Mouse (Mus musculus) neural tube, embryonic 12.5 days (tissue): ENCODE measurements around the gene Aifm1. TPM values are rescaled to one million over a fixed set of nuclear protein-coding genes. Genes with fewer than 3 reads are reported as not detected.

ENCODE experiments used
- ATAC-seq: fragments of 200-750 bp; cut with Nextera tagmentation; 2 replicates; pipeline ENCODE4 v1.8.0; 2017; ENCODE audit warnings: low read depth, mild to moderate bottlenecking, moderate TSS enrichment, moderate library complexity; ENCODE audit not compliant: low FRiP score
- H3K27ac ChIP-seq: fragments of 300-500 bp; sonication (generic); 2 replicates; pipeline ENCODE4 v1.5.1; 2016
- H3K27me3 ChIP-seq: fragments of 300-500 bp; sonication (generic); replicated peaks from 2 replicates; pipeline ENCODE4 v1.6.1; 2016; ENCODE audit warnings: mild to moderate bottlenecking
- H3K36me3 ChIP-seq: fragments of 300-500 bp; sonication (generic); 2 replicates; pipeline ENCODE4 v1.6.1; 2016; ENCODE audit warnings: mild to moderate bottlenecking
- H3K4me1 ChIP-seq: fragments of 300-500 bp; sonication (generic); 2 replicates; pipeline ENCODE4 v1.6.1; 2016
- H3K4me2 ChIP-seq: fragments of 300-500 bp; sonication (generic); replicated peaks from 2 replicates; pipeline ENCODE4 v1.6.1; 2016; ENCODE audit warnings: mild to moderate bottlenecking
- H3K4me3 ChIP-seq: fragments of 300-500 bp; sonication (generic); 2 replicates; pipeline ENCODE4 v1.5.1; 2016
- H3K9ac ChIP-seq: fragments of 300-500 bp; sonication (generic); 2 replicates; pipeline ENCODE4 v1.6.1; 2016; ENCODE audit warnings: mild to moderate bottlenecking
- H3K9me3 ChIP-seq: fragments of 300-500 bp; sonication (generic); 2 replicates; pipeline ENCODE4 v1.6.1; 2016; ENCODE audit warnings: mild to moderate bottlenecking
- WGBS: fragments of 180-500 bp; shearing (Covaris S2); methylation state at CpG from one replicate; pipeline ENCODE4 v1.1.7; 2016; 5-methylcytosine and 5-hydroxymethylcytosine counted together
- polyA plus RNA-seq: library from polyadenylated mRNA; unstranded; fragments of >200 nt; fragmentation: Nextera tagmentation; extraction: Ambion mirVana; gene quantifications from 2 replicates; pipeline ENCODE4 v1.2.1, GENCODE M21; 2016

The Aifm1 gene
- polyA plus RNA-seq, 1 experiment from 2014 or later, result 58.8 TPM

DNA sequence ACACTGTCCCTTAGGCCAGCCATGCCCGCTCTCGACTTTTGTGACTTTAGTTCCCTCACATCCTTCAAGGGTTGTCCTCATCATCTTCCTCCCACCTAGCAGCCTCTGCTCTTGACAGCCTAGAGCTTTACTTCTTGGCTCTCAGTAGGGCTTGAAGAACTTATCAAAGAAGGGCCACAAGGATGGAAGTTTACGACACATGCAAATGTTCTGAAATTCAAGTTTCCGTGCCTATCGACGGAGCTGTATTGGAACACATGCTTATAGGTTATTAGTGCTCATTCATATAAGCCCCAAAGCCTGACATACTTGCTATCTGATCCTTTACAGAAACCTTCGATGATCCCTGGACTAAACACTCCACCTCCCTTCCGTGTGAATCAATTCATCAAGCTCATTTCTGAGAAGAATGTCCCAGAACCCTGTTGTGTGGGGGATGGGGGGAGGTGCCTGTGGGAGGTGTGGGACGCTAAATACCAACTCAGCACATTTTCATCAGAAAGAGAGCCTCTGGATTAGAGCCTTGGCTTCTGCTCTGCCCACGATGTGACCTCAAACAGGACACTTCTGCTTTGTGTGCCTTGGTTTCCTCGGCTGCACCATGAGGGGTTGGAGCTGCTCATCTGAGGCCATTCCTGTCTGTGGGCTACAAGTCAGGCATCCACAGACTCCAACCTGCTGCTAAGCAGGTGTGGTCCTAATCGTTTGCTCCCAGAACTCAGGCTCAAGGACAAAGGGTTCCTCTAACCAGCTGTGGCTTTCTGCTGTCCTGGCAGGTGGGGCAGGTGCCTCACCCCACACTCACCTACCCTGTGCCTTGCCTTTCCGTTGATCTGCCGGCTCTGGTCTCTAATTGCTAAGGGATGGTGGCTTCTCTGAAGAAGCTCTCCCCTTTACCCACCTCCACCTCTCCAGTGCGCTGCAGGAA is 80.5 kb downstream of the Aifm1 start:
- Histone ChIP-seq H3K27me3 (no peaks in the 10 kb centered on the region), H3K9ac (no peak overlapping the region), H3K4me3 (no peak overlapping the region), H3K4me2 (no peak overlapping the region), H3K36me3 (no peaks in the 10 kb centered on the region), H3K27ac (no peak overlapping the region), H3K9me3 (no peaks in the 10 kb centered on the region), H3K4me1 (no peaks in the 10 kb centered on the region)
- 69% methylated on average over 15 of the region's 15 CpGs for WGBS
- ATAC-seq, result no peak

DNA sequence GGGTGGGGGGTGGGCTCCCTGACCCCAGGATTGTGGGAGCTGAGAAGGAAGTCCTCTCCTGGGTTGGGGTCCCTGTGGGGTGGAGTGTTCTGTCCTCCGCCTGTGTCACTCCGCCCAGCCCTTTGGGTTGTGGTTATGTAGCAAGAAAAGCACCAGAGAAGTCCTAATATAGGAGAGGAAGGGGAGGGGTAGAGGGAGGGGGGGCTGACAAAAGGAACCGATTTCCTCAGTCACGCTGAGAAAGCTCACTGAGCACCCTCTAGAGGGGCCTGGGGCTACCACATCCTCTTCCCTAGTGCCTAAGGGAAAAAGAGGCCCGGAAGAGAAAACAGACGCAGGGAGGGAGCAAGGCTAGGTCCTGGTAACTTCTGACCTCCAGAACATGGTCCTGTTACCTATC is 83.8 kb downstream of the Aifm1 start:
- H3K4me3 ChIP-seq, result no peak overlapping the region
- WGBS, result 37% methylated on average over 6 of the region's 6 CpGs
- no peak overlapping the region for H3K27ac ChIP-seq
- ATAC-seq, result no peak
- H3K4me1 ChIP-seq, result no peaks in the 10 kb centered on the region
- no peaks in the 10 kb centered on the region for H3K36me3 ChIP-seq
- H3K9ac ChIP-seq, result no peak overlapping the region
- H3K4me2 ChIP-seq, result no peak overlapping the region
- no peaks in the 10 kb centered on the region for H3K27me3 ChIP-seq
- no peaks in the 10 kb centered on the region for H3K9me3 ChIP-seq

DNA sequence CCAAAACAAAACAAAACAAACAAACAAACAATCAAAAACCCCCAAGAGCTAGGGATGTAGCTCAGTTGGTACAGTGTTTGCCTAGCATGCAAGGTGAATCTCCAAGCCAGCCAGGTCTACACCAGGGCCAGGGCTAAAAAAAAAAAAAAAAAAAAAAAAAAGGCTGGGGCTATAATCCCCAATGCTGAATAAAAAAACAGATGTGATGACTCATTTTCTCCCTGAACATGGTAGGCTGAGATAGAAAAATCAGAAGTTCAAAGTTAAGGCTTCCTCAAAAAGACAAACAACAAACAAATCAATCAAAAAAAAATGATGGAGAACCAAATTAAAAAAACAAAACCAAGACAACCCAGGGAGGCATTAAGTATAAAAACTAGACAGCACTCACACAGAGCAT is 84.3 kb downstream of the Aifm1 start:
- H3K4me2 ChIP-seq, result no peak overlapping the region
- ATAC-seq, result no peak
- no peak overlapping the region for H3K27ac ChIP-seq
- no peak overlapping the region for H3K4me3 ChIP-seq
- no peaks in the 10 kb centered on the region for H3K27me3 ChIP-seq
- no peaks in the 10 kb centered on the region for H3K36me3 ChIP-seq
- H3K9ac ChIP-seq, result no peak overlapping the region
- no peaks in the 10 kb centered on the region for H3K9me3 ChIP-seq
- H3K4me1 ChIP-seq, result no peaks in the 10 kb centered on the region

DNA sequence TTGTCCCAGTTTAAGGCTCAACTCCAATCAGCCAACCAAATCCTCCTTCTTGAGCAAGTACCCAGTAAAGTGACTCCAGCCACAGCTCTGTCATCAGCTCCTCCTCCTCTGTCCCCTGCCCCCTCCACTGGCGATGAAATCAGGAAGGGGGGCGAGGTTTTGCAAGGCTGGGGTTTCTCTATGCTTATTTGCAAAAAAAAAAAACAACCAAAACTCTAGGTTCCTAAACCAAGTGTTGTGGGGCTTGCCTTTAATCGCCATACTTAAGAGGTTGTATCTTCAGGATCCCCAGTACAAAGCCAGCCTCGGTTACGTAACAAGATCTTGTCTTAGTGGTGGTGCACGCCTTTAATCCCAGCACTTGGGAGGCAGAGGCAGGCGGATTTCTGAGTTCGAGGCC is 84.7 kb downstream of the Aifm1 start:
- no peak for ATAC-seq
- Histone ChIP-seq H3K4me1 (no peaks in the 10 kb centered on the region), H3K4me3 (no peak overlapping the region), H3K27me3 (no peaks in the 10 kb centered on the region), H3K4me2 (no peak overlapping the region), H3K9ac (no peak overlapping the region), H3K36me3 (no peaks in the 10 kb centered on the region), H3K27ac (no peak overlapping the region), H3K9me3 (no peaks in the 10 kb centered on the region)
- WGBS, result 85% methylated on average over 8 of the region's 8 CpGs

DNA sequence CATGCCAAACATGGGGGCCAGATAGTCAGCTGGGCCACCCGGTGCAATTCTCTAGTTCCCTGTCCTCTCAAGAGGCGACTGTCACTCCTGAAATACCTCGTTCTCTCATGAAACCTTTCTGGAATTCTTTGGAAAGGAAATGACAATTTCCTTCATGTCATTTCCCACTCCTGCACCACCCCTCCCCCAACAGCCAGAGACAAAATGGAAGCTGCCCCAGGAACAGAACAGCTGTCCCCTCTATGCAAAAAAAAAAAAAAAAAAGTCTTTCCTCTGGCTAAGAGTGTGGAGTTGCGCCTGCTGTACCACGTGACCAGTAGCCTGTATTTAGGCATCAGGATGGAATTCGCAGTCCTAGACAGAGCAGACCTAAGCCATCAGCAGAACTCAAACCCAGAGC is 85.1 kb downstream of the Aifm1 start:
- H3K4me2 ChIP-seq, result no peak overlapping the region
- ATAC-seq, result no peak
- WGBS, result 79% methylated on average over 6 of the region's 6 CpGs
- no peak overlapping the region for H3K9ac ChIP-seq
- H3K27me3 ChIP-seq, result no peaks in the 10 kb centered on the region
- no peak overlapping the region for H3K4me3 ChIP-seq
- H3K9me3 ChIP-seq, result no peaks in the 10 kb centered on the region
- H3K36me3 ChIP-seq, result no peaks in the 10 kb centered on the region
- H3K27ac ChIP-seq, result no peak overlapping the region
- H3K4me1 ChIP-seq, result no peaks in the 10 kb centered on the region

DNA sequence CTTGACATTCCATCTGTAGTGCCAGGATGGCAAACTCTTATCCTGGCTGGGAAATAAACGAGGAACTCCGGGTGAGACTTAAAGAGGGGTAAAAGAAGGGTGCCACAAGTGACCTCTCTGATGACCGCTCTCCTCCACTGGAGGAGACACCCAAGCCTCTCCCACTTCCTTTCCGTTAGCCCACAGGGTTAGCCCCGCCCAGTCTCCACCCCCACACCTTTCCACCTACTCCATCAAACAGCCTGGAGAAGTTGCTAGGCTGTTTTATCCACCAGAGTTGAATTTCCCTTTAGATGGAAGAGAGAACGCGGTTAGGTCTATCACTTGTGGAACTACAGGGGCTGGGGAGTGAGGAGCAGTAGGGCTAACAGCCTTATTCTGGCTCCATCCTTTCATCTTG is 88.1 kb downstream of the Aifm1 start:
- no peak for ATAC-seq
- Histone ChIP-seq H3K9me3 (no peaks in the 10 kb centered on the region), H3K4me1 (no peaks in the 10 kb centered on the region), H3K4me2 (no peak overlapping the region), H3K9ac (no peak overlapping the region), H3K4me3 (no peak overlapping the region), H3K36me3 (no peaks in the 10 kb centered on the region), H3K27ac (no peak overlapping the region), H3K27me3 (no peaks in the 10 kb centered on the region)
- WGBS, result 61% methylated on average over 7 of the region's 7 CpGs

Other genes with a start within 250 kb of the Aifm1 start
- gene Bcorl1, start 172.2 kb downstream of the Aifm1 start, polyA plus RNA-seq, result 5.4 and 5.9 TPM in 2 replicates
- 1.3 TPM in 2 replicates for gene Elf4, start 50.4 kb downstream of the Aifm1 start, polyA plus RNA-seq
- 48.7 and 53.6 TPM in 2 replicates for gene Rab33a, start 5.7 kb upstream of the Aifm1 start, polyA plus RNA-seq
- 14.2 and 16.4 TPM in 2 replicates for gene Zfp280c, start 80.9 kb upstream of the Aifm1 start, polyA plus RNA-seq
- 29.4 and 32.6 TPM in 2 replicates for gene Slc25a14, start 109.8 kb upstream of the Aifm1 start, polyA plus RNA-seq
- gene Gpr119, start 160.9 kb upstream of the Aifm1 start, polyA plus RNA-seq, result 0.11 and 0.19 TPM in 2 replicates
- gene Rbmx2, start 181.4 kb upstream of the Aifm1 start, polyA plus RNA-seq, result 17.3 and 23.8 TPM in 2 replicates